ENCODE assay signal across 20 mouse cellular contexts in genomic region chr6:93586871-93587270, GRCm38 (mm10).
DNase-seq lines count a peak whose midpoint lies in the region; ATAC-seq and TF ChIP-seq lines count a peak whose summit lies in the region.
"Had no signal": no experiment of that assay in that cellular context is flagged by ENCODE, and none has a peak within 500 bp of the region (broad histone marks: within the 10 kb centered on the region; RNA-seq: fewer than 3 reads in every experiment).

No protein-coding gene starts in this region.

- no peaks in the 10 kb centered on the region for H3K79me2 ChIP-seq in liver, adult 2 months (ENCODE audit: control insufficient read depth, insufficient read depth, low read length)

- H3K9ac ChIP-seq in liver, adult 2 months (ENCODE audit: low read depth, low read length) = no peak overlapping the region
- H3K9ac ChIP-seq in liver, embryonic 11.5 days (ENCODE audit: low read depth, low read length) = no peak overlapping the region
- no peak overlapping the region for H3K9ac ChIP-seq in intestine, embryonic 15.5 days
- H3K9ac ChIP-seq: embryonic facial prominence, embryonic 15.5 days; heart, embryonic 12.5 days; hindbrain, embryonic 14.5 days; liver, embryonic 13.5 days; stomach, embryonic 15.5 days had no signal

- H3K9me3 ChIP-seq in liver, embryonic 11.5 days (ENCODE audit: control insufficient read depth, low read length) = no peaks in the 10 kb centered on the region
- H3K9me3 ChIP-seq in intestine, embryonic 15.5 days = no peaks in the 10 kb centered on the region
- H3K9me3 ChIP-seq: embryonic facial prominence, embryonic 15.5 days; heart, embryonic 12.5 days; liver, embryonic 13.5 days; stomach, embryonic 15.5 days had no signal

- DNase-seq in kidney, adult 2 months = peak; percentile 34
- DNase-seq in kidney, adult 8-10 months = no peak
- peak; percentile 18 for DNase-seq in liver, adult 2 months (ENCODE audit: extremely low read depth, low read depth, low spot score)
- DNase-seq in liver, embryonic 11.5 days (ENCODE audit: low spot score) = no peak
- DNase-seq in fibroblast of lung, adult 2 months (ENCODE audit: low read depth) = peak; percentile 19
- DNase-seq in lung, postnatal 36 days = peak; percentile 54
- no peak for DNase-seq in cerebellum, adult 18-20 months
- DNase-seq: cerebellum, adult 9-11 months; gastrocnemius, adult 2 months; heart, postnatal 14 days; left cerebral cortex, postnatal 4 days; liver, embryonic 13.5 days; right cerebral cortex, postnatal 25 days; thymus, adult 2 months had no signal

- H3K4me2 ChIP-seq in liver, embryonic 11.5 days = no peak overlapping the region
- H3K4me2 ChIP-seq in intestine, embryonic 15.5 days (replicated peaks) = no peak overlapping the region
- H3K4me2 ChIP-seq: embryonic facial prominence, embryonic 15.5 days; heart, embryonic 12.5 days; hindbrain, embryonic 14.5 days; liver, embryonic 13.5 days; stomach, embryonic 15.5 days had no signal

- no peak overlapping the region for H3K27ac ChIP-seq in kidney, adult 2 months (ENCODE audit: insufficient read depth, low read depth, low read length)
- H3K27ac ChIP-seq in liver, adult 2 months (replicated peaks; ENCODE audit: insufficient read depth, low read depth, low read length) = no peak overlapping the region
- H3K27ac ChIP-seq in liver, embryonic 11.5 days (ENCODE audit: low read depth, low read length) = no peak overlapping the region
- no peak overlapping the region for H3K27ac ChIP-seq in intestine, embryonic 15.5 days
- H3K27ac ChIP-seq: embryonic facial prominence, embryonic 15.5 days; gastrocnemius, adult 2 months; hindbrain, embryonic 14.5 days; liver, embryonic 13.5 days; stomach, embryonic 15.5 days had no signal

- no peaks in the 10 kb centered on the region for H3K36me3 ChIP-seq in kidney, adult 2 months (ENCODE audit: control insufficient read depth, insufficient read depth, low read length)
- no peaks in the 10 kb centered on the region for H3K36me3 ChIP-seq in liver, adult 2 months (ENCODE audit: control insufficient read depth, insufficient read depth, low read length)
- no peaks in the 10 kb centered on the region for H3K36me3 ChIP-seq in liver, embryonic 11.5 days (ENCODE audit: control insufficient read depth, insufficient read depth, low read length)
- no peaks in the 10 kb centered on the region for H3K36me3 ChIP-seq in intestine, embryonic 15.5 days
- H3K36me3 ChIP-seq: embryonic facial prominence, embryonic 15.5 days; heart, embryonic 12.5 days; liver, embryonic 13.5 days; stomach, embryonic 15.5 days had no signal

- WGBS in kidney, adult 2 months = 79% methylated on average over 2 of the region's 2 CpGs
- whole genome bisulfite sequencing in liver, adult 2 months = 87% methylated on average over 2 of the region's 2 CpGs
- 93% methylated on average over 2 of the region's 2 CpGs for WGBS in liver, embryonic 11.5 days
- 83% methylated on average over 2 of the region's 2 CpGs for WGBS in intestine, embryonic 15.5 days

- no peaks in the 10 kb centered on the region for H3K4me1 ChIP-seq in kidney, adult 2 months (ENCODE audit: control insufficient read depth, insufficient read depth, low read length)
- no peaks in the 10 kb centered on the region for H3K4me1 ChIP-seq in liver, adult 2 months (ENCODE audit: control insufficient read depth, insufficient read depth, low read length)
- H3K4me1 ChIP-seq in liver, embryonic 11.5 days (replicated peaks; ENCODE audit: control insufficient read depth, insufficient read depth, low read length) = no peaks in the 10 kb centered on the region
- no peaks in the 10 kb centered on the region for H3K4me1 ChIP-seq in intestine, embryonic 15.5 days (replicated peaks)
- H3K4me1 ChIP-seq: embryonic facial prominence, embryonic 15.5 days; heart, embryonic 12.5 days; liver, embryonic 13.5 days; stomach, embryonic 15.5 days had no signal

- no peak for TF ChIP-seq POLR2A in kidney, adult 2 months (IDR thresholded peaks at IDR 0.05; ENCODE audit: low read depth, low read length)
- TF ChIP-seq POLR2A in liver, adult 2 months (IDR thresholded peaks at IDR 0.05; ENCODE audit: extremely low read depth, insufficient read depth, low read length) = no peak

- H3K27me3 ChIP-seq in kidney, adult 2 months (replicated peaks; ENCODE audit: control insufficient read depth, insufficient read depth, low read length) = no peaks in the 10 kb centered on the region
- H3K27me3 ChIP-seq in liver, adult 2 months (ENCODE audit: control insufficient read depth, insufficient read depth, low read length) = no peaks in the 10 kb centered on the region
- no peaks in the 10 kb centered on the region for H3K27me3 ChIP-seq in liver, embryonic 11.5 days (replicated peaks; ENCODE audit: control insufficient read depth, insufficient read depth, low read length)
- H3K27me3 ChIP-seq in intestine, embryonic 15.5 days (replicated peaks) = no peaks in the 10 kb centered on the region
- H3K27me3 ChIP-seq: embryonic facial prominence, embryonic 15.5 days; heart, embryonic 12.5 days; liver, embryonic 13.5 days; stomach, embryonic 15.5 days had no signal

- no peak for TF ChIP-seq CTCF in kidney, adult 2 months (conservative IDR thresholded peaks at IDR 0.05; ENCODE audit: insufficient read depth, insufficient read length, low read depth, low read length)
- no peak for TF ChIP-seq CTCF in liver, adult 2 months (IDR thresholded peaks at IDR 0.05; ENCODE audit: low read depth, low read length)

- no peak for ATAC-seq in liver, embryonic 11.5 days (replicated peaks; ENCODE audit: low FRiP score)
- no peak for ATAC-seq in intestine, embryonic 15.5 days
- ATAC-seq: intestine, embryonic 16.5 days had no signal

- H3K4me3 ChIP-seq in kidney, adult 2 months (ENCODE audit: insufficient read depth, low read depth, low read length) = no peak overlapping the region
- H3K4me3 ChIP-seq in liver, adult 2 months (ENCODE audit: insufficient read depth, low read depth, low read length) = no peak overlapping the region
- H3K4me3 ChIP-seq in liver, embryonic 11.5 days (ENCODE audit: low read depth, low read length) = no peak overlapping the region
- H3K4me3 ChIP-seq in intestine, embryonic 15.5 days (replicated peaks) = no peak overlapping the region
- H3K4me3 ChIP-seq: embryonic facial prominence, embryonic 15.5 days; gastrocnemius, adult 2 months; heart, embryonic 12.5 days; liver, embryonic 13.5 days; stomach, embryonic 15.5 days had no signal

Comparison
In these comparisons a context has a peak if more than half of its experiments do, and no peak if none do; other contexts are left out.
1. DNase-seq: peak in kidney, adult 2 months (single experiment), liver, adult 2 months (single experiment), fibroblast of lung, adult 2 months (single experiment) and lung, postnatal 36 days (single experiment); none in kidney, adult 8-10 months (0 of 2), liver, embryonic 11.5 days (single experiment) and cerebellum, adult 18-20 months (0 of 2).